Mouse (Mus musculus) layer of hippocampus, adult 2 months (tissue): ENCODE measurements at regions not wholly inside any gene's neighbourhood (a gene's known extent, or its start where the extent isn't known, plus 50 kb on each side); places are given as distances from the start of the nearest gene placed in this dataset.

Experiments used
- DNase-seq, 2 experiments: peaks; one replicate each; pipeline ENCODE4 v3.0.0; 2022; ENCODE audit warnings: low spot score in 2 of 2
- H3K27ac ChIP-seq: fragments of 200-600 bp; 2 replicates; pipeline ENCODE4 v1.8.1; 2022
- H3K4me3 ChIP-seq: fragments of 200-600 bp; 2 replicates; pipeline ENCODE4 v1.8.1; 2022; ENCODE audit warnings: mild to moderate bottlenecking
- CTCF ChIP-seq: fragments of 200-600 bp; conservative IDR thresholded peaks from 2 replicates; pipeline ENCODE4 v1.8.1; 2022; ENCODE audit warnings: antibody characterized with exemption, mild to moderate bottlenecking, moderate library complexity

- H3K4me3 ChIP-seq: no peak overlapping the region
- no peak for DNase-seq
- TF ChIP-seq CTCF: no peak
- H3K27ac ChIP-seq: no peak overlapping the region
Observed at GRCm38 (mm10) chr19:15571204-15571603, 375.9 kb downstream of the Psat1 start.

GRCm38 (mm10) chr19:15561511-15561910 is 385.6 kb downstream of the Psat1 start:
- Histone ChIP-seq H3K4me3 (no peak overlapping the region), H3K27ac (no peak overlapping the region)
- DNase-seq: no peak
- TF ChIP-seq CTCF: no peak

- TF ChIP-seq CTCF: no peak
- DNase-seq: no peak
- Histone ChIP-seq H3K4me3 (no peak overlapping the region), H3K27ac (no peak overlapping the region)
Observed at GRCm38 (mm10) chr19:15553953-15554352, 393.2 kb downstream of the Psat1 start.

DNA sequence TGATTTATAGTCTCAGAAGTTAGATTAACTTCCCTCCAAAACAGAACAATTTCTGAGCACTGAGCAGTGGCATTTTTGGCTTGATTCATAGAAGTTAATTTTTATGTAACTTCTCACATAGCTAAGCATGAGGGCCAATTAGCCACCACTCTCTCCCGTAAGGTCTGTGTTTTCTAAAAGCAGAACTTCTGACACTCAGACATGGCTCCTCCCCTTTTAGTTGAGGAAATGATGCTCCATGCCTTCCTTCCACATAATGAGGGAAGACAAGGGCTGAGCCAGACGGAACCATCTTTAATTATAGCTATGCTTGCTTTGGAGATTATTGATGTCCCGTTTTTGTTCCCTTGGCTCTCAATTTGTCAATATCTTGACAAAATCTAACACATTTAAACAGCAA is 429.3 kb downstream of the Psat1 start:
- DNase-seq: no peak
- Histone ChIP-seq H3K4me3 (no peak overlapping the region), H3K27ac (no peak overlapping the region)
- TF ChIP-seq CTCF: no peak

- Histone ChIP-seq H3K4me3 (peak overlapping the region; percentile 27; the same call in 1 of the 2 replicates), H3K27ac (peak overlapping the region; percentile 36)
- no peak for TF ChIP-seq CTCF
- no peak for DNase-seq
Observed at GRCm38 (mm10) chr19:15516566-15517305, 430.4 kb downstream of the Psat1 start.

DNA sequence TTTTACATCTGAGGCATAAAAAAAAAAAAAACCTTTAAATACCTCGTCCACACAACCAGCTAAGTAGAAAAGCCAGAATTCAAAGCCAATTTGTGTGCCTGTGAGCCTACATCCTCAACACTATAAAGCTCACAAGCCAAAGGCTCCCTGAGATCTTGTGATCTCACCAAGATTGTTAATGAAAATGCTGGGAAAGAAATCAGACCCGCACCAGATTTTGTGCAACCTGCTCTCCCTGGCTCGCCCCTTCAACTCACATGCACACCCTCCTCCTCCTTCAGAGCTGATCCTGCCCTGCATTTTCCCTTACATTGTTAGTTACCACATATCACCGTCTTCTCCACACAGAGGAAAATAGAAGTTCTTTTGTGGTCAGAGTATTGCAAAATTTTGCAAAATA is 433.9 kb downstream of the Psat1 start:
- no peak for TF ChIP-seq CTCF
- no peak for DNase-seq

GRCm38 (mm10) chr19:15510395-15510794 is 436.7 kb downstream of the Psat1 start:
- no peak for DNase-seq
- no peak overlapping the region for H3K27ac ChIP-seq
- no peak overlapping the region for H3K4me3 ChIP-seq
- no peak for TF ChIP-seq CTCF

More for the DNA sequence above, 433.9 kb downstream of the Psat1 start:
- H3K4me3 ChIP-seq: no peak overlapping the region
- H3K27ac ChIP-seq: no peak overlapping the region

DNA sequence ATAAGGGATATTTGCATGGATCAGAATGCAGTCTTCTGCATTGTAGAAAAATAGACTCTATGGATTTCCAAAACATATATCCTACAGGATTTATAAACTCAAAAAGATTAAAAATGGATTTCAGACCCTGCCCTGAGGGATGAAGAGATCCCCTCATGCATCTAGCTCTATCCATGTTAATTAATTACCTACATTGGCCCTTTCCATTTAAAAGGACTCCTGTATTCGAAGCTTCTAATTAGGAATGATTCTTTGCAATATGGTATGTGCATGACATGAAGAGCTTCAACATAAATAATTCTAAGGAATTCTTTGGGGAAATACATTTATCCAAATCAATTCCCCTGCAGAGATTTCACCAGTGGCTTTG is 444.2 kb downstream of the Psat1 start:
- H3K27ac ChIP-seq: no peak overlapping the region
- no peak for DNase-seq
- TF ChIP-seq CTCF: no peak
- H3K4me3 ChIP-seq: no peak overlapping the region

DNA sequence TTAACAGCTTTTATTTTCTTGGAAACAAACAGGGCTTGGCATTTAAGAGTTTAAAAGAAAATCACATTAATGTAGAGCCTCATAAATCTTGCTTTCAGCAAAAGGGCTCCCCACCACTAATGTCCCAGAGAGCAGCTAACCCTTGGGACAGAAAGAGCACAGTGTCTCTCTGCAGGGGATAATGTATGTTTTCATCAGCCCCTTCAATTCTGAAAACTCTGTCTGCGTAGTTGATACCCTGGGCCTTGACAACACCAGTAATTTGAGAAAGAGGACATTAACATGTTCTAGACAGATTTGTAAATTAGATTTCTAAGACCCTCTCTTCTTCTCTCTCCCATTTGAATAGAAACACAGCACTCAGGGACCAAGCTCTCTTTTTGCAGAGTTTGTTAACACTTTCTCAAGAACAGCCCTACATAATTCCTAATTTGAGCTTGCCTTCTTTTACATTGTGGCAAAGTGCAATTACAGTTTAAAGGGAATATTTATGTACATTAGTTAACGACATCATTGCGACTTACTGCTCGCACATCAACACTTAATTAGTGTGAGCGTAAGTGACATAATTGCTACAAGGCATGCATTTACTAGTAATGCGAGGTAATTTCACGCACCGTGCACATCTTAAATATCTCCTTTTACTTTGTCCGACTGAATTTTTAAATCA is 444.7 kb downstream of the Psat1 start:
- H3K27ac ChIP-seq: no peak overlapping the region
- no peak overlapping the region for H3K4me3 ChIP-seq
- TF ChIP-seq CTCF: no peak
- no peak for DNase-seq

DNA sequence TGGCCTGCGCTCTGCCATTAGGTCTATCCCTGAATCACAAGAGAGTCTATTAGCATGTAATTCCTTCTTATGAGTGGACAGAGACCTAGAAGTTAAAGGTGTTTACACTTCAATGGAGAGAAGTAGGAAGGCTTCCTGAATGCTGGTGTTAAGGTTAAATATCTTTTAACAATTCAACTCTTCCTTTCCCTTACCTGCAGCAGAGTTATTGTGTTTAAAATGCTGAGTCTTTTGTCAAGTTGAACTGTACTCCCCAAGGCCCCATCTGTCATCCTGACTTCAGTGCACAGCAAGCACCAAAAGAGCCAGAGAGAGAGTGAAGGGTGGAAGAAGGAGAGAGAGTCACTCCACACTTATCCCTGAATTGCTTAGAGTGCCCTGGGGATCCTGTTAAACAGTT is 451.6 kb downstream of the Psat1 start:
- no peak overlapping the region for H3K27ac ChIP-seq
- no peak overlapping the region for H3K4me3 ChIP-seq
- DNase-seq: no peak
- no peak for TF ChIP-seq CTCF

- no peak for TF ChIP-seq CTCF
- Histone ChIP-seq H3K4me3 (no peak overlapping the region), H3K27ac (no peak overlapping the region)
- DNase-seq: no peak
Observed at GRCm38 (mm10) chr19:15487576-15487975, 459.6 kb downstream of the Psat1 start.

DNA sequence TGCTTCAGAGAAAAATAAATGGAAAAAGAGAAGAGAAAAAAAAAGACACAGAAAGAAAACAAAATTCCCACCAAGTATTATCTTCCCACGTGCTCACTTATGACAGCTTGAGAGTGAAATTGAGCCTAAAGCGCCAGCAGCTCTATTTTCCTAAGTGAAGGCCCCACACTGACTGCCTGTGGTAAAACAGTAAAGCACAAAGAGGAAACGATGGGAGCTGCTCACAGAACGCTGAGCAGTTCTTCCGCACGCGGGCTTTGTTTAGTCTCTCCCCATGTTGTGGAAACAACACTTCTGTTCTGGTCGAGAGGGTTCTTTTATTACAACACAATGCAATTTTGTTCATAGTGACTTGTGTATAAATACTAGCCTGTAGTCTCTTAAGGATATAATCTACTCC is 465.5 kb downstream of the Psat1 start:
- Histone ChIP-seq H3K27ac (no peak overlapping the region), H3K4me3 (no peak overlapping the region)
- no peak for TF ChIP-seq CTCF
- no peak for DNase-seq

DNA sequence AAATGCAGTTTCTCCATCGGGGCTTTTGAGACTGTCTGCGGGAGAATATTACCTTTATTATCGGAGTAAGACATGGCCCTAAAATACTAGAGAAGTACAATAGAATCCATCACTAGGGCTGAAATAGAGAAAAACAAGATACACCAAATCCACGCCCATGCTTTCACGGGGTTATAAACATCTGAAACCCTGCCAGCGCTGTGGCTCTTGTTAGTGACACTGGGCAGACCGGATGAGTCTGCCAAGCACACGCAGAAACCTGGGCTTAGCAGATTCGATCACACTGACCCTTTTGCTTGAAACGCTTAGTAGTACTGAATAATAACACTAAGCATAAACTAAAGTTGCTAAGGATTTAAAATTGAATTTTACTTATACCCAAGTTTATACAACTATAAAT is 477.6 kb downstream of the Psat1 start:
- no peak for DNase-seq
- TF ChIP-seq CTCF: no peak
- Histone ChIP-seq H3K4me3 (no peak overlapping the region), H3K27ac (no peak overlapping the region)

- DNase-seq: no peak
- H3K4me3 ChIP-seq: no peak overlapping the region
- H3K27ac ChIP-seq: no peak overlapping the region
- no peak for TF ChIP-seq CTCF
Observed at GRCm38 (mm10) chr19:15466713-15467112, 480.4 kb downstream of the Psat1 start.
